8 mouse cellular contexts compared by ENCODE assay signal in genomic region chr5:108692271-108692670, GRCm38 (mm10). TPM values are rescaled to one million over a fixed set of nuclear protein-coding genes. Genes with fewer than 3 reads are reported as not detected.
DNase-seq lines count a peak whose midpoint lies in the region; ATAC-seq and TF ChIP-seq lines count a peak whose summit lies in the region.

TSS of gene Fgfrl1 (plus strand) at chr5:108692382.

- no peak; the same call in 1 of the 2 replicates for TF ChIP-seq RAD21 in CH12.LX (IDR thresholded peaks at IDR 0.05; ENCODE audit: low read depth, low read length)

- WGBS in forebrain, embryonic 15.5 days, result 6% methylated on average over 18 of the region's 18 CpGs
- 4% methylated on average over 18 of the region's 18 CpGs for WGBS in spleen, adult 2 months

- peak within 1 kb of the TSS; percentile 17; the same call in 1 of the 2 replicates for H3K9ac ChIP-seq in CH12.LX (ENCODE audit: insufficient read depth, low read depth)
- no peak within 1 kb of the TSS for H3K9ac ChIP-seq in forebrain, embryonic 15.5 days (replicated peaks)

- no peaks in the 10 kb centered on the region for H3K79me2 ChIP-seq in CH12.LX (replicated peaks; ENCODE audit: control insufficient read depth, extremely low read depth, insufficient read depth, poor library complexity, severe bottlenecking)

- TF ChIP-seq POLR2A in CH12.LX (IDR thresholded peaks at IDR 0.05; ENCODE audit: low read depth, low read length), result no peak
- TF ChIP-seq POLR2A in spleen, adult 2 months (IDR thresholded peaks at IDR 0.05; ENCODE audit: low read depth, low read length), result no peak

- no peak for TF ChIP-seq EP300 in CH12.LX (IDR thresholded peaks at IDR 0.05; ENCODE audit: low read length)

- in situ Hi-C loops in CH12.LX (cut with MboI; ENCODE audit: low pct_ligation_motif_present, low pct_unique_long_range_greater_than_20kb, low sequenced_read_pairs), result no loop called here

- peaks cover 7% of the 10 kb centered on the region for H3K9me3 ChIP-seq in CH12.LX (replicated peaks; ENCODE audit: low read length)
- H3K9me3 ChIP-seq in forebrain, embryonic 15.5 days, result no peaks in the 10 kb centered on the region

- no peaks in the 10 kb centered on the region for H3K36me3 ChIP-seq in CH12.LX (replicated peaks in 1 of 2; ENCODE audit: control insufficient read depth in 1 of 2, insufficient read depth in 1 of 2, low read length in 1 of 2)
- no peaks in the 10 kb centered on the region for H3K36me3 ChIP-seq in forebrain, embryonic 15.5 days
- H3K36me3 ChIP-seq in spleen, adult 2 months (ENCODE audit: control insufficient read depth, insufficient read depth, low read length), result no peaks in the 10 kb centered on the region

- no peak for ATAC-seq in forebrain, embryonic 15.5 days (replicated peaks)
- ATAC-seq in hematopoietic stem cell, adult 5-6 weeks (replicated peaks in 1 of 2; ENCODE audit: insufficient read depth in 1 of 2, low FRiP score in 2 of 2, low TSS enrichment in 1 of 2, low read depth in 1 of 2, poor library complexity in 2 of 2, severe bottlenecking in 2 of 2), result peak; percentile 48 to 55
- ATAC-seq in monocyte, adult 5-6 weeks (replicated peaks; ENCODE audit: insufficient number of reproducible peaks, low FRiP score, low TSS enrichment, poor library complexity, severe bottlenecking), result no peak; the same call in 1 of the 2 replicates

- peak within 1 kb of the TSS; percentile 88 for H3K4me2 ChIP-seq in CH12.LX (ENCODE audit: insufficient read depth, low read depth, poor library complexity, severe bottlenecking)
- H3K4me2 ChIP-seq in forebrain, embryonic 15.5 days (replicated peaks), result peak within 1 kb of the TSS; percentile 78

- H3K4me3 ChIP-seq in CH12.LX (replicated peaks in 1 of 3; ENCODE audit: low read depth in 2 of 3, low read length in 2 of 3, poor library complexity in 1 of 3), result peak within 1 kb of the TSS in 2 of 3 experiments; percentile 32 to 56
- peak within 1 kb of the TSS; percentile 19; the same call in 1 of the 2 replicates for H3K4me3 ChIP-seq in forebrain, embryonic 15.5 days
- peak within 1 kb of the TSS; percentile 55 for H3K4me3 ChIP-seq in spleen, adult 2 months (ENCODE audit: extremely low read depth, insufficient read depth, insufficient read length)

- H3K27me3 ChIP-seq in CH12.LX (replicated peaks), result peaks cover 33% of the 10 kb centered on the region
- H3K27me3 ChIP-seq in forebrain, embryonic 15.5 days, result peaks cover 9% of the 10 kb centered on the region; the same call in 1 of the 2 replicates
- H3K27me3 ChIP-seq in spleen, adult 2 months (ENCODE audit: control insufficient read depth, insufficient read depth, low read length), result no peaks in the 10 kb centered on the region

- H3K4me1 ChIP-seq in CH12.LX (ENCODE audit: control insufficient read depth in 1 of 2, insufficient read depth in 2 of 2), result peaks cover 3 to 5% of the 10 kb centered on the region in 2 experiments; a peak in 2 of 4 replicates
- peaks cover 33% of the 10 kb centered on the region for H3K4me1 ChIP-seq in forebrain, embryonic 15.5 days
- H3K4me1 ChIP-seq in spleen, adult 2 months (ENCODE audit: control insufficient read depth, insufficient read depth, insufficient read length), result no peaks in the 10 kb centered on the region; the same call in 1 of the 2 replicates

- dilution Hi-C loops in CH12.LX (cut with MboI; ENCODE audit: extremely low pct_ligation_motif_present, extremely low pct_unique_long_range_greater_than_20kb, low sequenced_read_pairs), result no loop called here

- H3K27ac ChIP-seq in CH12.LX (ENCODE audit: insufficient read depth, low read depth), result no peak within 1 kb of the TSS
- H3K27ac ChIP-seq in forebrain, embryonic 15.5 days (replicated peaks), result no peak within 1 kb of the TSS
- H3K27ac ChIP-seq in spleen, adult 2 months (ENCODE audit: insufficient read depth, low read length), result no peak within 1 kb of the TSS

- TF ChIP-seq CTCF in CH12.LX (conservative IDR thresholded peaks at IDR 0.05 in 1 of 2, IDR thresholded peaks at IDR 0.05 in 1 of 2; ENCODE audit: low read depth in 2 of 2, low read length in 2 of 2), result peak in 1 of 2 experiments; percentile 53; a peak in 2 of 4 replicates
- TF ChIP-seq CTCF in spleen, adult 2 months (IDR thresholded peaks at IDR 0.05; ENCODE audit: extremely low read depth, insufficient read depth, insufficient read length, insufficient replicate concordance), result peak; percentile 51; the same call in 1 of the 2 replicates

- peak; percentile 39 for DNase-seq in CH12.LX (ENCODE audit: extremely low read depth)
- peak; percentile 83 for DNase-seq in adrenal gland, postnatal 10 days
- DNase-seq in layer of hippocampus, postnatal 25 days (ENCODE audit: extremely low spot score in 1 of 2, low spot score in 1 of 2), result peak in 1 of 2 experiments; percentile 59
- peak; percentile 81 for DNase-seq in lung, postnatal 36 days
- DNase-seq in spleen, adult 2 months (ENCODE audit: low read depth in 1 of 2, low spot score in 2 of 2), result peak; percentile 36 to 67

TF ChIP-seq in CH12.LX, 34 proteins besides CTCF, POLR2A, EP300 and RAD21:
- TF ChIP-seq TBP (conservative IDR thresholded peaks at IDR 0.05; ENCODE audit: low read depth, low read length) (no peak), GABPA (IDR thresholded peaks at IDR 0.05; ENCODE audit: insufficient replicate concordance, low read depth, low read length) (no peak), MAFK (IDR thresholded peaks at IDR 0.05; ENCODE audit: insufficient replicate concordance, low read length) (no peak), POLR2AphosphoS2 (IDR thresholded peaks at IDR 0.05; ENCODE audit: low read depth, low read length) (no peak), SIN3A (IDR thresholded peaks at IDR 0.05; ENCODE audit: low read length) (no peak), ZC3H11A (IDR thresholded peaks at IDR 0.05; ENCODE audit: low read depth, low read length) (no peak), CHD2 (IDR thresholded peaks at IDR 0.05; ENCODE audit: low read length) (no peak), ELF1 (IDR thresholded peaks at IDR 0.05; ENCODE audit: low read depth, low read length) (no peak), USF2 (conservative IDR thresholded peaks at IDR 0.05; ENCODE audit: low read depth, low read length) (no peak), USF1 (IDR thresholded peaks at IDR 0.05; ENCODE audit: low read depth, low read length) (no peak), NRF1 (IDR thresholded peaks at IDR 0.05; ENCODE audit: low read depth, low read length) (no peak), MAX (IDR thresholded peaks at IDR 0.05; ENCODE audit: low read length) (no peak)

RNA-seq across cellular contexts. Expression of gene Fgfrl1, which starts in this region (rescaled TPM):
- total RNA-seq in CH12.LX (2012; rRNA removed) (0.55 and 0.64 TPM in 2 replicates), CH12.LX (2014; rRNA removed) (0.17 TPM in 1 of 2 replicates, not detected in the other)
- polyA plus RNA-seq in CH12.LX (2012; ENCODE audit: insufficient read length, low read depth), result 0.26 and 0.64 TPM in 2 replicates
- total RNA-seq in adrenal gland, postnatal 10 days (2021), result 10 to 100 TPM; 42.5 to 52.7 TPM
- 9.4 and 10.1 TPM in 2 replicates for polyA plus RNA-seq in forebrain, embryonic 15.5 days (2015; fragmentation: Nextera tagmentation; extraction: Ambion mirVana)
- total RNA-seq in hematopoietic stem cell, adult 5-6 weeks (2017), result 3.5 and 5.0 TPM in 2 replicates
- total RNA-seq in layer of hippocampus, postnatal 25 days (2021), result 10 to 100 TPM; 23.5 to 31.4 TPM
- 10.1 and 12.6 TPM in 2 replicates for polyA plus RNA-seq in spleen, adult 2 months (2012; rRNA removed)
- total RNA-seq in monocyte, adult 5-6 weeks (2017), result 0.97 to 2.0 TPM (median 1.6 TPM) in 3 replicates

Comparison
In these comparisons a context has a peak if more than half of its experiments do, and no peak if none do; other contexts are left out.
1. Peak in DNase-seq, H3K4me3 ChIP-seq, H3K9ac ChIP-seq and H3K4me2 ChIP-seq in CH12.LX; RNA of the gene not detected or under 1 TPM.
2. ATAC-seq: peak in hematopoietic stem cell, adult 5-6 weeks (2 of 2); none in forebrain, embryonic 15.5 days (single experiment) and monocyte, adult 5-6 weeks (single experiment).
3. Peak in every context shown above with its lines, with median percentiles within 50 percentile points of each other: H3K4me3 ChIP-seq.